Mouse (Mus musculus) hindbrain, embryonic 15.5 days (tissue): Measurements from ENCODE around the gene Sdccag8. TPM values are rescaled to one million over a fixed set of nuclear protein-coding genes. Genes with fewer than 3 reads are reported as not detected.
A peak's percentile ranks its signal among the peaks of the same experiment; 100 is the strongest.
"Not testable (repeated sequence)": the region's sequence is repeated elsewhere in the genome, so short reads cannot be mapped to it uniquely, and the experiment has no call there.

Source experiments
- ATAC-seq: fragments of 200-750 bp; cut with Nextera tagmentation; 2 replicates; pipeline ENCODE4 v1.8.0; 2017; ENCODE audit warnings: low read depth, moderate number of reproducible peaks, moderate TSS enrichment; ENCODE audit not compliant: low FRiP score
- H3K27ac ChIP-seq: fragments of 300-500 bp; sonication (generic); replicated peaks from 2 replicates; pipeline ENCODE4 v1.5.1; 2015; ENCODE audit warnings: mild to moderate bottlenecking, inconsistent platforms
- H3K27me3 ChIP-seq: fragments of 300-500 bp; sonication (generic); 2 replicates; pipeline ENCODE4 v1.6.1; 2015; ENCODE audit warnings: control low read depth, inconsistent platforms
- H3K36me3 ChIP-seq: fragments of 300-500 bp; sonication (generic); 2 replicates; pipeline ENCODE4 v1.6.1; 2015; ENCODE audit warnings: control low read depth, inconsistent platforms
- H3K4me1 ChIP-seq: fragments of 300-500 bp; sonication (generic); replicated peaks from 2 replicates; pipeline ENCODE4 v1.6.1; 2015; ENCODE audit warnings: control low read depth, inconsistent platforms
- H3K4me2 ChIP-seq: fragments of 300-500 bp; sonication (generic); 2 replicates; pipeline ENCODE4 v1.6.1; 2015; ENCODE audit warnings: moderate library complexity, mild to moderate bottlenecking, inconsistent platforms
- H3K4me3 ChIP-seq: fragments of 300-500 bp; sonication (generic); 2 replicates; pipeline ENCODE4 v1.5.1; 2015; ENCODE audit warnings: mild to moderate bottlenecking, inconsistent platforms
- H3K9ac ChIP-seq: fragments of 300-500 bp; sonication (generic); 2 replicates; pipeline ENCODE4 v1.6.1; 2015; ENCODE audit warnings: inconsistent platforms
- H3K9me3 ChIP-seq: fragments of 300-500 bp; sonication (generic); 2 replicates; pipeline ENCODE4 v1.6.1; 2016; ENCODE audit warnings: control low read depth, inconsistent platforms
- WGBS: fragments of 180-500 bp; shearing (Covaris S2); methylation state at CpG from one replicate; pipeline ENCODE4 v1.1.7; 2015; 5-methylcytosine and 5-hydroxymethylcytosine counted together
- polyA plus RNA-seq: library from polyadenylated mRNA; unstranded; fragments of >200 nt; fragmentation: Nextera tagmentation; extraction: Ambion mirVana; gene quantifications from 2 replicates; pipeline ENCODE4 v1.2.1, GENCODE M21; 2015

Gene Sdccag8
- polyA plus RNA-seq, 1 experiment from 2014 or later = 22.8 TPM

- Histone ChIP-seq H3K4me3 (no peak overlapping the region), H3K4me1 (peaks cover 7% of the 10 kb centered on the region; the same call in 1 of the 2 replicates), H3K27ac (no peak overlapping the region), H3K27me3 (peaks cover 6% of the 10 kb centered on the region; the same call in 1 of the 2 replicates), H3K9me3 (no peaks in the 10 kb centered on the region), H3K4me2 (no peak overlapping the region), H3K36me3 (no peaks in the 10 kb centered on the region), H3K9ac (no peak overlapping the region)
- 84% methylated on average over 2 of the region's 2 CpGs for WGBS
- ATAC-seq = no peak
Observed at GRCm38 (mm10) chr1:176832071-176832470, 17.6 kb downstream of the Sdccag8 start.

- H3K4me2 ChIP-seq = no peak overlapping the region
- H3K9ac ChIP-seq = no peak overlapping the region
- no peak for ATAC-seq
- no peaks in the 10 kb centered on the region for H3K9me3 ChIP-seq
- WGBS = 83% methylated on average over 8 of the region's 8 CpGs
- peaks cover 6% of the 10 kb centered on the region; the same call in 1 of the 2 replicates for H3K27me3 ChIP-seq
- no peak overlapping the region for H3K4me3 ChIP-seq
- no peaks in the 10 kb centered on the region for H3K36me3 ChIP-seq
- H3K27ac ChIP-seq = no peak overlapping the region
- H3K4me1 ChIP-seq = peaks cover 7% of the 10 kb centered on the region; the same call in 1 of the 2 replicates
Observed at GRCm38 (mm10) chr1:176832607-176833006, 18.1 kb downstream of the Sdccag8 start.

- Histone ChIP-seq H3K4me1 (peaks cover 7% of the 10 kb centered on the region; the same call in 1 of the 2 replicates), H3K9me3 (no peaks in the 10 kb centered on the region), H3K27me3 (peaks cover 6% of the 10 kb centered on the region; the same call in 1 of the 2 replicates), H3K36me3 (no peaks in the 10 kb centered on the region), H3K9ac (no peak overlapping the region), H3K4me3 (no peak overlapping the region), H3K4me2 (no peak overlapping the region), H3K27ac (no peak overlapping the region)
- ATAC-seq = no peak
Observed at GRCm38 (mm10) chr1:176833257-176833656, 18.8 kb downstream of the Sdccag8 start.

GRCm38 (mm10) chr1:176833948-176834347 lies 19.5 kb downstream of the Sdccag8 start:
- Histone ChIP-seq H3K4me2 (no peak overlapping the region), H3K36me3 (no peaks in the 10 kb centered on the region), H3K27ac (no peak overlapping the region), H3K9me3 (no peaks in the 10 kb centered on the region), H3K4me3 (no peak overlapping the region), H3K9ac (no peak overlapping the region), H3K27me3 (peaks cover 6% of the 10 kb centered on the region; the same call in 1 of the 2 replicates), H3K4me1 (peaks cover 7% of the 10 kb centered on the region; the same call in 1 of the 2 replicates)
- no peak for ATAC-seq
- WGBS = 85% methylated on average over 3 of the region's 3 CpGs

- Histone ChIP-seq H3K9ac (no peak overlapping the region), H3K4me1 (peaks cover 7% of the 10 kb centered on the region; the same call in 1 of the 2 replicates), H3K27ac (no peak overlapping the region), H3K4me2 (no peak overlapping the region), H3K9me3 (no peaks in the 10 kb centered on the region), H3K36me3 (no peaks in the 10 kb centered on the region), H3K4me3 (no peak overlapping the region), H3K27me3 (peaks cover 6% of the 10 kb centered on the region; the same call in 1 of the 2 replicates)
- peak; percentile 23; the same call in 1 of the 2 replicates for ATAC-seq
- 47% methylated on average over 6 of the region's 6 CpGs for WGBS
Observed at GRCm38 (mm10) chr1:176834880-176835279, 20.4 kb downstream of the Sdccag8 start.

GRCm38 (mm10) chr1:176835501-176836294 lies 21.2 kb downstream of the Sdccag8 start:
- Histone ChIP-seq H3K27ac (no peak overlapping the region), H3K9me3 (no peaks in the 10 kb centered on the region), H3K4me2 (peak overlapping the region; percentile 71), H3K4me1 (peaks cover 7% of the 10 kb centered on the region; the same call in 1 of the 2 replicates), H3K36me3 (no peaks in the 10 kb centered on the region), H3K4me3 (peak overlapping the region; percentile 36), H3K9ac (peak overlapping the region; percentile 24; the same call in 1 of the 2 replicates), H3K27me3 (peaks cover 6% of the 10 kb centered on the region; the same call in 1 of the 2 replicates)
- 5% methylated on average over 41 of the region's 41 CpGs for WGBS
- peak; percentile 38; the same call in 1 of the 2 replicates for ATAC-seq

- H3K9ac ChIP-seq, ATAC-seq, H3K4me2 ChIP-seq, H3K36me3 ChIP-seq, H3K27me3 ChIP-seq, H3K4me1 ChIP-seq, H3K9me3 ChIP-seq, H3K27ac ChIP-seq, H3K4me3 ChIP-seq: not testable (repeated sequence)
- WGBS = 74% methylated on average over 7 of the region's 7 CpGs
Observed at GRCm38 (mm10) chr1:176836562-176836961, 22.1 kb downstream of the Sdccag8 start.

GRCm38 (mm10) chr1:176845082-176845977 lies 30.9 kb downstream of the Sdccag8 start:
- Histone ChIP-seq H3K27me3 (no peaks in the 10 kb centered on the region), H3K4me2 (no peak overlapping the region), H3K4me3 (no peak overlapping the region), H3K27ac (no peak overlapping the region), H3K9ac (no peak overlapping the region), H3K4me1 (no peaks in the 10 kb centered on the region), H3K9me3 (no peaks in the 10 kb centered on the region), H3K36me3 (peaks cover 8% of the 10 kb centered on the region; the same call in 1 of the 2 replicates)
- WGBS = 75% methylated on average over 17 of the region's 17 CpGs
- ATAC-seq = no peak

GRCm38 (mm10) chr1:176847118-176847859 lies 32.8 kb downstream of the Sdccag8 start:
- 55% methylated on average over 10 of the region's 10 CpGs for WGBS
- H3K4me3 ChIP-seq = no peak overlapping the region
- H3K9ac ChIP-seq = no peak overlapping the region
- H3K27ac ChIP-seq = no peak overlapping the region
- H3K27me3 ChIP-seq = no peaks in the 10 kb centered on the region
- ATAC-seq = no peak
- peaks cover 14% of the 10 kb centered on the region for H3K36me3 ChIP-seq
- no peaks in the 10 kb centered on the region for H3K9me3 ChIP-seq
- no peak overlapping the region for H3K4me2 ChIP-seq
- no peaks in the 10 kb centered on the region for H3K4me1 ChIP-seq

GRCm38 (mm10) chr1:176848613-176849290 lies 34.3 kb downstream of the Sdccag8 start:
- H3K4me3 ChIP-seq = no peak overlapping the region
- H3K27me3 ChIP-seq = no peaks in the 10 kb centered on the region
- H3K4me2 ChIP-seq = no peak overlapping the region
- H3K9ac ChIP-seq = no peak overlapping the region
- ATAC-seq = no peak
- 79% methylated on average over 11 of the region's 11 CpGs for WGBS
- H3K4me1 ChIP-seq = no peaks in the 10 kb centered on the region
- H3K9me3 ChIP-seq = no peaks in the 10 kb centered on the region
- H3K36me3 ChIP-seq = peaks cover 21% of the 10 kb centered on the region
- H3K27ac ChIP-seq = no peak overlapping the region

- Histone ChIP-seq H3K27ac (no peak overlapping the region), H3K27me3 (no peaks in the 10 kb centered on the region), H3K4me3 (no peak overlapping the region), H3K4me1 (no peaks in the 10 kb centered on the region), H3K9me3 (no peaks in the 10 kb centered on the region), H3K36me3 (peaks cover 21% of the 10 kb centered on the region), H3K9ac (no peak overlapping the region), H3K4me2 (no peak overlapping the region)
- ATAC-seq = no peak
- 83% methylated on average over 2 of the region's 2 CpGs for WGBS
Observed at GRCm38 (mm10) chr1:176849377-176849776, 34.9 kb downstream of the Sdccag8 start.
